Mouse (Mus musculus) thymus, adult 2 months (tissue): ENCODE measurements around the gene Rbm18.

Experiments used
- CTCF ChIP-seq: fragments of 200-500 bp; IDR thresholded peaks from 2 replicates; pipeline ENCODE4 v1.5.1; 2012; ENCODE audit warnings: mild to moderate bottlenecking, control low read depth, low read length, moderate library complexity, borderline replicate concordance; ENCODE audit not compliant: control insufficient read depth, poor library complexity, insufficient read depth; ENCODE audit errors: extremely low read depth
- POLR2A ChIP-seq: fragments of 200-500 bp; IDR thresholded peaks from 2 replicates; pipeline ENCODE4 v1.6.1; 2012; ENCODE audit warnings: mild to moderate bottlenecking, low read length, control low read depth, moderate library complexity; ENCODE audit not compliant: control insufficient read depth, poor library complexity, insufficient read depth; ENCODE audit errors: extremely low read depth

GRCm38 (mm10) chr2:36092748-36093147 lies 43.8 kb downstream of the Rbm18 start:
- TF ChIP-seq CTCF (no peak), POLR2A (no peak)
